Mouse (Mus musculus) liver, embryonic 11.5 days (tissue): ENCODE measurements around the gene Tpst2. TPM values are rescaled to one million over a fixed set of nuclear protein-coding genes. Genes with fewer than 3 reads are reported as not detected.
A peak's percentile ranks its signal among the peaks of the same experiment; 100 is the strongest.

Source experiments
- ATAC-seq: fragments of 200-750 bp; cut with Nextera tagmentation; replicated peaks from 2 replicates; pipeline ENCODE4 v1.8.0; 2017; ENCODE audit warnings: moderate number of reproducible peaks, mild to moderate bottlenecking, moderate TSS enrichment, moderate library complexity; ENCODE audit not compliant: low FRiP score
- DNase-seq: peaks from one replicate; pipeline ENCODE4 v3.0.0-alpha.2; 2017; ENCODE audit warnings: low spot score
- H3K27ac ChIP-seq: fragments of 300-500 bp; sonication (generic); 2 replicates; pipeline ENCODE4 v1.5.1; 2014; ENCODE audit warnings: mild to moderate bottlenecking, low read depth, low read length, control low read depth
- H3K27me3 ChIP-seq: fragments of 300-500 bp; sonication (generic); replicated peaks from 2 replicates; pipeline ENCODE4 v1.6.1; 2014; ENCODE audit warnings: low read length, mixed read lengths; ENCODE audit not compliant: control insufficient read depth, insufficient read depth
- H3K36me3 ChIP-seq: fragments of 300-500 bp; sonication (generic); 2 replicates; pipeline ENCODE4 v1.6.1; 2014; ENCODE audit warnings: mild to moderate bottlenecking, low read length, moderate library complexity, mixed read lengths; ENCODE audit not compliant: control insufficient read depth, insufficient read depth
- H3K4me1 ChIP-seq: fragments of 300-500 bp; sonication (generic); replicated peaks from 2 replicates; pipeline ENCODE4 v1.6.1; 2014; ENCODE audit warnings: low read length, mixed read lengths; ENCODE audit not compliant: control insufficient read depth, insufficient read depth
- H3K4me2 ChIP-seq: fragments of 300-500 bp; sonication (generic); 2 replicates; pipeline ENCODE4 v1.6.1; 2014; ENCODE audit warnings: mild to moderate bottlenecking, control low read depth, moderate library complexity
- H3K4me3 ChIP-seq: fragments of 300-500 bp; sonication (generic); 2 replicates; pipeline ENCODE4 v1.5.1; 2014; ENCODE audit warnings: low read depth, low read length, control low read depth
- H3K9ac ChIP-seq: fragments of 300-500 bp; sonication (generic); 2 replicates; pipeline ENCODE4 v1.6.1; 2014; ENCODE audit warnings: low read depth, low read length, control low read depth
- H3K9me3 ChIP-seq: fragments of 300-500 bp; sonication (generic); 2 replicates; pipeline ENCODE4 v1.6.1; 2016; ENCODE audit warnings: low read length, inconsistent platforms, mixed read lengths; ENCODE audit not compliant: control insufficient read depth
- WGBS: fragments of 180-500 bp; shearing (Covaris S2); extraction: QIAGEN DNeasy Blood & Tissue Kit; methylation state at CpG from one replicate; pipeline ENCODE4 v1.1.7; 2014; 5-methylcytosine and 5-hydroxymethylcytosine counted together
- polyA plus RNA-seq: library from polyadenylated mRNA; unstranded; fragments of >200 nt; fragmentation: Nextera tagmentation; extraction: Ambion mirVana; gene quantifications from 2 replicates; pipeline ENCODE4 v1.2.1, GENCODE M21; 2014

Gene Tpst2
- polyA plus RNA-seq, 1 experiment from 2014 or later = 66.0 TPM

- Histone ChIP-seq H3K36me3 (no peaks in the 10 kb centered on the region), H3K4me1 (peaks cover 34% of the 10 kb centered on the region), H3K9me3 (no peaks in the 10 kb centered on the region), H3K4me2 (peak overlapping the region; percentile 77), H3K27me3 (peaks cover 2% of the 10 kb centered on the region; the same call in 1 of the 2 replicates), H3K9ac (no peak overlapping the region), H3K27ac (no peak overlapping the region), H3K4me3 (no peak overlapping the region)
- DNase-seq = no peak
- no peak for ATAC-seq
- 60% methylated on average over 4 of the region's 4 CpGs for WGBS
Measured at GRCm38 (mm10) chr5:112275021-112275804, 1.3 kb upstream of the Tpst2 start.

DNA sequence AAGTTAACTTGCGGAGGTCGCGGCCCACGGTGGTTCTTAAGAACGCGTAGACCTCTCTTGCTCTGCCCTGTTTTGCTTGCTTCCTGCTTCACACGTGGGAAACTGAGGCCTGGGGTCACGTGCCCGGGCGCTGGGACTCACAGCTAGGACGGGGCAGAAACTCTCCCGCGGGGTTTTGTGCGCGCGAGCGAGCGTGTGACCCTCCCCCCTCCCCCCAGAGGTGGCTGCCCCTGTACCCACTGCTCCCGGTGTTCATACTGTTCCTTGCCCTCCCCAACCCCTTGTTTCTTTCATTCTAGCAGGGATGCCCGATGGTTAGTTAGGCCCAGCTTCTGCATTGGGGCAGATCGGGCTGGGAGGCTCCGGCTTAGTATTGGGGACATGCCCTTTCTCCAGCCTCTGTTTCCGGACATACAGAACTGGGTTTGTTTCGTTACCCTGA, 437 bp downstream of the Tpst2 start:
- Histone ChIP-seq H3K27ac (peak overlapping the region; percentile 63), H3K4me2 (peak overlapping the region; percentile 83), H3K9ac (peak overlapping the region; percentile 89), H3K4me3 (peak overlapping the region; percentile 83), H3K4me1 (peaks cover 46% of the 10 kb centered on the region), H3K36me3 (no peaks in the 10 kb centered on the region), H3K27me3 (no peaks in the 10 kb centered on the region), H3K9me3 (no peaks in the 10 kb centered on the region)
- DNase-seq = peak; percentile 72
- WGBS = 1% methylated on average over 24 of the region's 24 CpGs
- ATAC-seq = peak; percentile 22; the same call in 1 of the 2 replicates

DNA sequence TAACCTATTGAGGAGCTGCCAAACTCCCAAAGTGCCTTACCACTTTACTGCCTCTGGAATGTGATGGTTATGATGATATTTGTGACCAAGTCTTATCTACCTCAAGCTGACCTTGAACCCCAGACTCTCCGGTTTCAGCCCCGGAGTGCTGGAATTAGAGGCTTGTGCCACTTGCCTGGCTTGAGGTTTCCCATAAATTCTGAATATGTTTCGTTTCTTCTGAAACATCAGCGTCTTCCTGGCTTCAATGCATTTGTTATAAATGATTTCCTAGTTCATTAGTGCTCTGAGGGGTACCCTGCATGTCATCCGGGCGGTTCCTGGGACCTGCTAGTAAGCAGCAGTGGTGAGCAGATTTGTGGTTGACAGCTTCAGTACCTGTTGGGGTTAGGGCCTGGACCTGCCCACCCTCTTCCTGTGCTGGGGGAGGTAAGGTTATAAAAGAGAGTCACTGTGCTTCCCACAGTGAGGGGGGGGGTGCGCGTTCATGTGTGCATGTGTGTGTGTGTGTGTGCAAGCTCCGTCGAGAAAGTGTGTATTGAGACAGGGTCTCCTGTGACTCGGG, 1.5 kb downstream of the Tpst2 start:
- Histone ChIP-seq H3K4me3 (peak overlapping the region; percentile 83), H3K27ac (no peak overlapping the region), H3K27me3 (no peaks in the 10 kb centered on the region), H3K4me2 (peak overlapping the region; percentile 83), H3K9ac (peak overlapping the region; percentile 89; the same call in 1 of the 2 replicates), H3K9me3 (no peaks in the 10 kb centered on the region), H3K36me3 (no peaks in the 10 kb centered on the region), H3K4me1 (peaks cover 56% of the 10 kb centered on the region)
- DNase-seq = no peak
- WGBS = 67% methylated on average over 11 of the region's 11 CpGs
- no peak for ATAC-seq

DNA sequence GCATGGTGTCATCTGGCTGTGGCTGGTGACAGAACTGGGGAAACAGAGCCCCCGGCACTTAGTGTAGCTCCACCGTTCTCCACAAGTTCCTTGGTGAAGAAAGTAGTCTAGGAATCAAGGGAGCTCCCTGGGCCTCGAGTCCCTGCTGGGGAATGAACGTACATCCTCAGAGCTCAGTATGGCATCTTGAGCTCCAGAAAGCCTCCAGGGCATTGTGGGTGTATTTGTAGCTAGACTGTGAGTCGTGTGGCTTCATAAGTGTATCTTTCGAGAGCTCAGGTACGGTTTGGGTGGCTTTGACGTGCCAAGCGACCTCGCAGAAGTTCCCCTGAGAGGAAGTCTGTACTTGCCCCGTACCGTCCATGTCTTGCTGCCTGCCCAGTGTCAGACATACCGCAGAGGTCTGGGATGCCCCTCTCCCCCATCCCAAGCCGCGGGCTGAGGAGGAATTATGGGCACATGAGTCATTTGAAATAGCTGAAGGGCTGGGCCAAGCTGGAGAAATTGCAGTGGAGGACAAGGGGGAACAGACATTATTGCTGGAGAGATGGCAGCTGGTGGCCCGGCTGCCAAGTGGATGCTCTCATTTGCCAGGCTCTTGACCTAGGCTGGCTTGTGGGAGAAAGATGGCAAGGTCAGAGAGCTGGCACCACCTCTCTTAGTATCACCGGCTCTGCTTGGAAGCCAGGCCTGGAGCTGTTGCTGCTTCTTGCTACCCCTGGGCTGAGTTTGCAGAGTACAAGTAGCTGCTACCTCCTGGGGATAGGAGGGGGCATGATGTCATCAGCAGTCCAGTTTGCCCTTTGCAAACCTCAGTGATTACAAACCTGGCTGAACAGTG, 2.9 kb downstream of the Tpst2 start:
- H3K4me2 ChIP-seq = peak overlapping the region; percentile 83
- peaks cover 70% of the 10 kb centered on the region for H3K4me1 ChIP-seq
- ATAC-seq (no peak), DNase-seq (no peak)
- peak overlapping the region; percentile 49 for H3K9ac ChIP-seq
- no peaks in the 10 kb centered on the region for H3K27me3 ChIP-seq
- peak overlapping the region; percentile 60 for H3K27ac ChIP-seq
- WGBS = 58% methylated on average over 17 of the region's 17 CpGs
- H3K9me3 ChIP-seq = no peaks in the 10 kb centered on the region
- no peaks in the 10 kb centered on the region for H3K36me3 ChIP-seq
- peak overlapping the region; percentile 11; the same call in 1 of the 2 replicates for H3K4me3 ChIP-seq

GRCm38 (mm10) chr5:112280151-112280550, 3.7 kb downstream of the Tpst2 start:
- Histone ChIP-seq H3K4me3 (0 out of 2 replicates have a peak overlapping the region, but pooled peaks have one; percentile 11), H3K27ac (peak overlapping the region; percentile 60), H3K9me3 (no peaks in the 10 kb centered on the region), H3K4me2 (peak overlapping the region; percentile 83), H3K4me1 (peaks cover 74% of the 10 kb centered on the region), H3K27me3 (no peaks in the 10 kb centered on the region), H3K36me3 (no peaks in the 10 kb centered on the region), H3K9ac (peak overlapping the region; percentile 49)
- no peak for DNase-seq
- ATAC-seq = no peak
- 54% methylated on average over 7 of the region's 7 CpGs for WGBS

- H3K9me3 ChIP-seq = no peaks in the 10 kb centered on the region
- peak overlapping the region; percentile 81 for H3K27ac ChIP-seq
- DNase-seq = no peak
- 73% methylated on average over 15 of the region's 15 CpGs for WGBS
- peak overlapping the region; percentile 49; the same call in 1 of the 2 replicates for H3K9ac ChIP-seq
- H3K4me2 ChIP-seq = peak overlapping the region; percentile 83
- H3K36me3 ChIP-seq = no peaks in the 10 kb centered on the region; the same call in 1 of the 2 replicates
- ATAC-seq = no peak
- H3K27me3 ChIP-seq = no peaks in the 10 kb centered on the region
- H3K4me1 ChIP-seq = peaks cover 79% of the 10 kb centered on the region
- H3K4me3 ChIP-seq = peak overlapping the region; percentile 13; the same call in 1 of the 2 replicates
Measured at GRCm38 (mm10) chr5:112280863-112281660, 4.6 kb downstream of the Tpst2 start.

- Histone ChIP-seq H3K27ac (peak overlapping the region; percentile 81), H3K4me2 (peak overlapping the region; percentile 30)
- 74% methylated on average over 4 of the region's 4 CpGs for WGBS
Measured at GRCm38 (mm10) chr5:112281676-112282075, 5.2 kb downstream of the Tpst2 start.

More at GRCm38 (mm10) chr5:112281676-112282075, 5.2 kb downstream of the Tpst2 start:
- no peak overlapping the region; the same call in 1 of the 2 replicates for H3K4me3 ChIP-seq
- H3K9me3 ChIP-seq = no peaks in the 10 kb centered on the region
- H3K36me3 ChIP-seq = no peaks in the 10 kb centered on the region; the same call in 1 of the 2 replicates
- no peak overlapping the region for H3K9ac ChIP-seq
- peaks cover 85% of the 10 kb centered on the region for H3K4me1 ChIP-seq
- DNase-seq = no peak
- no peaks in the 10 kb centered on the region for H3K27me3 ChIP-seq
- no peak for ATAC-seq
